Mouse (Mus musculus) heart, embryonic 15.5 days (tissue): ENCODE measurements around the gene Slc25a39. TPM values are rescaled to one million over a fixed set of nuclear protein-coding genes. Genes with fewer than 3 reads are reported as not detected.
A peak's percentile ranks its signal among the peaks of the same experiment; 100 is the strongest.
"Not testable (repeated sequence)": the region's sequence is repeated elsewhere in the genome, so short reads cannot be mapped to it uniquely, and the experiment has no call there.

Experiments
- ATAC-seq: fragments of 200-750 bp; cut with Nextera tagmentation; replicated peaks from 2 replicates; pipeline ENCODE4 v1.8.0; 2017; ENCODE audit warnings: low read depth, moderate TSS enrichment; ENCODE audit not compliant: insufficient number of reproducible peaks, insufficient read depth, low FRiP score
- H3K27ac ChIP-seq: fragments of 300-500 bp; sonication (generic); 2 replicates; pipeline ENCODE4 v1.5.1; 2015; ENCODE audit warnings: mild to moderate bottlenecking, inconsistent platforms
- H3K27me3 ChIP-seq: fragments of 300-500 bp; sonication (generic); 2 replicates; pipeline ENCODE4 v1.6.1; 2015; ENCODE audit warnings: inconsistent platforms
- H3K36me3 ChIP-seq: fragments of 300-500 bp; sonication (generic); 2 replicates; pipeline ENCODE4 v1.6.1; 2015; ENCODE audit warnings: mild to moderate bottlenecking, inconsistent platforms
- H3K4me1 ChIP-seq: fragments of 300-500 bp; sonication (generic); replicated peaks from 2 replicates; pipeline ENCODE4 v1.6.1; 2015; ENCODE audit warnings: inconsistent platforms
- H3K4me2 ChIP-seq: fragments of 300-500 bp; sonication (generic); 2 replicates; pipeline ENCODE4 v1.6.1; 2015; ENCODE audit warnings: inconsistent platforms, mild to moderate bottlenecking, moderate library complexity
- H3K4me3 ChIP-seq: fragments of 300-500 bp; sonication (generic); 2 replicates; pipeline ENCODE4 v1.5.1; 2015; ENCODE audit warnings: mild to moderate bottlenecking, inconsistent platforms
- H3K9ac ChIP-seq: fragments of 300-500 bp; sonication (generic); 2 replicates; pipeline ENCODE4 v1.6.1; 2015; ENCODE audit warnings: mild to moderate bottlenecking, inconsistent platforms
- H3K9me3 ChIP-seq: fragments of 300-500 bp; sonication (generic); replicated peaks from 2 replicates; pipeline ENCODE4 v1.6.1; 2016; ENCODE audit warnings: inconsistent platforms
- WGBS: fragments of 180-500 bp; shearing (Covaris S2); methylation state at CpG from one replicate; pipeline ENCODE4 v1.1.7; 2015; ENCODE audit warnings: mixed read lengths; 5-methylcytosine and 5-hydroxymethylcytosine counted together
- polyA plus RNA-seq: library from polyadenylated mRNA; unstranded; fragments of >200 nt; fragmentation: Nextera tagmentation; extraction: Ambion mirVana; gene quantifications from 2 replicates; pipeline ENCODE4 v1.2.1, GENCODE M21; 2015

Slc25a39 gene
- polyA plus RNA-seq, 1 experiment from 2014 or later: 293 TPM

- not testable (repeated sequence) for H3K27ac ChIP-seq
Measured at GRCm38 (mm10) chr11:102366103-102366502, 41.6 kb downstream of the Slc25a39 start, which contains the start of gene Slc4a1. Slc4a1 (minus strand) TSS chr11:102366203.

DNA sequence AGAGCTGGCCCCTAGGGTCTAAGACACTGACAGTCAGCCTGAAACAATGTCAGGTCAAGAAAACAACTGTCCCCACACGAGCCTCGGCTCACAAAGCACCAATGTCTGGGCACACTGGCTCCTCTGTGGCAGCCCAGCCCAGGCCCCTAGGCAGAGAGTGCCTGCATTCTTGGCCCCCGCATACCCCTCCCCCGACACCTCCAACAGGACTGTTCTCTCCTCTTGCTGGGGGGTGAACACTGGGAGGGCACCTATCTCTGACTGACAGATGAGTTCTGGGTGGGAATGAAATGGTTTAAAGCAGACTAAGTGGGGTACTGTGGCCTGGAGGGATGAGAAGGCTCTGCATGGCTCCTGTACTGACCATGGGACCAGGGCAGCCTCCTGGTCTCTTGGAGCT, 42.0 kb downstream of the Slc25a39 start:
- Histone ChIP-seq H3K27ac (no peak overlapping the region), H3K27me3 (peaks cover 16% of the 10 kb centered on the region), H3K9ac (no peak overlapping the region), H3K4me3 (no peak overlapping the region), H3K9me3 (no peaks in the 10 kb centered on the region), H3K4me1 (0 out of 2 replicates have a peak, but pooled peaks cover 4% of the 10 kb centered on the region), H3K36me3 (no peaks in the 10 kb centered on the region), H3K4me2 (no peak overlapping the region)
- whole genome bisulfite sequencing: 51% methylated on average over 4 of the region's 4 CpGs
- no peak for ATAC-seq

More at GRCm38 (mm10) chr11:102366103-102366502, 41.6 kb downstream of the Slc25a39 start, which contains the start of gene Slc4a1:
- not testable (repeated sequence) for H3K36me3 ChIP-seq, H3K4me3 ChIP-seq, H3K4me1 ChIP-seq, H3K9ac ChIP-seq, H3K9me3 ChIP-seq, ATAC-seq, H3K4me2 ChIP-seq
- H3K27me3 ChIP-seq: peaks cover 14% of the 10 kb centered on the region
- WGBS: 79% methylated on average over 8 of the region's 8 CpGs

GRCm38 (mm10) chr11:102364570-102365371, 43.0 kb downstream of the Slc25a39 start:
- H3K4me2 ChIP-seq: no peak overlapping the region
- no peak overlapping the region for H3K27ac ChIP-seq
- 0 out of 2 replicates have a peak, but pooled peaks cover 4% of the 10 kb centered on the region for H3K4me1 ChIP-seq
- ATAC-seq: peak; percentile 16; the same call in 1 of the 2 replicates
- peaks cover 25% of the 10 kb centered on the region for H3K27me3 ChIP-seq
- 66% methylated on average over 14 of the region's 14 CpGs for WGBS
- no peak overlapping the region for H3K4me3 ChIP-seq
- H3K9ac ChIP-seq: no peak overlapping the region
- no peaks in the 10 kb centered on the region for H3K9me3 ChIP-seq
- no peaks in the 10 kb centered on the region for H3K36me3 ChIP-seq

DNA sequence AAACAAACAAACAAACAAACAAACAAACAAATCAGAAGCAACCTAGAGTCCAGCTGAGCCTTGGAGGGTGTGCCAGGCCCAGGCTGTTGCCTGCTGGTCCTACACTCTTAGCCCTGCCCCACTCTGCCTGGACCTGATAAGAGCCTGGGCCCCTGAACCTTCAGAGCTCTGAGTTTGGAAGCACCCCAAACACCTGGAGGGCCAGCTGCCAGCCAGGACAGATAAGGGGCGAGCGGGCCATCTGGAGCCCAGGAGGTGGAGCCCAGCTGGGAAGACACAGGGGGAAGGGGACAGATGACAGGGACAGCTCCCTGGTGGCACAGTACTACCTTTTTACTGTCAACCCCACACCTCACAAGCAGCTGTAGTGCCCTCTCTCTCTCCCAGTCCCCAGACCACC, 44.1 kb downstream of the Slc25a39 start:
- Histone ChIP-seq H3K4me1 (0 out of 2 replicates have a peak, but pooled peaks cover 4% of the 10 kb centered on the region), H3K27ac (no peak overlapping the region), H3K27me3 (peaks cover 35% of the 10 kb centered on the region), H3K4me3 (no peak overlapping the region), H3K4me2 (no peak overlapping the region), H3K9ac (no peak overlapping the region), H3K9me3 (no peaks in the 10 kb centered on the region), H3K36me3 (no peaks in the 10 kb centered on the region)
- ATAC-seq: no peak
- WGBS: 24% methylated on average over 2 of the region's 2 CpGs

DNA sequence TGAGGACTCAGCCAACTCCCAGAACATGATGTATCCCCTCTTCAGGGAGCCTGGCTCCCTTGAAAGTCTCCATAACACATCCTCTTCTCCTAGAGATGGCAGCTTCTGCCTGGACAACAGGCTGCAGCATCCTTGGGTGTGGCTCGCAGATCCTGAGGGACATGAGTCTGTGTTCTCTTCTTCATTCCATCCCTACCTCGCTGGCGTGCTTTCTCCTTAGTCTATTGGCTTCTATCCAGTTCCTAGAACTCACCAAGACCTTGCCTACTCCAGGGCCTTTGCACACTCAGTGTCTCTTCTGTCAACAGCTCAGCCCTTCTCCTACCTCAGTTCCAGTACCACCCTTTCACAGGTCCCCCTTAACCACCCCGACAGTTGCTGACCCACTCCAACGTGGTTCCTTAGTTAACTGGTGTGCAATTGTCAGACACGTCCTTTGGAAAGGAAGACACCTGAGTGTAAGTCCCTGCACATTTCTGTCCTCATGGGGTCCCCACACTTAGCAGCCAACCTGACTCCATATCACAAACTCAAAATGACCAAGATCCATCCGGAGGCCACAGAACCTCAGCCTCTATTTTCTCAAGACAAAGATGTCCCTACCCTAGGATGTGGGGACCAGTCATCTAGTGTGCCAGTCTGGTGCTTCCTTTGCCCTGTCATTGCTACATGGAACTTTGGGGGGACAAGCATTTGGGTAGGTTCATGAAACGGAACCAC, 45.8 kb downstream of the Slc25a39 start:
- Histone ChIP-seq H3K27me3 (peaks cover 47% of the 10 kb centered on the region), H3K9me3 (no peaks in the 10 kb centered on the region), H3K36me3 (no peaks in the 10 kb centered on the region), H3K9ac (no peak overlapping the region), H3K27ac (no peak overlapping the region), H3K4me1 (0 out of 2 replicates have a peak, but pooled peaks cover 4% of the 10 kb centered on the region), H3K4me2 (no peak overlapping the region), H3K4me3 (no peak overlapping the region)
- WGBS: 83% methylated on average over 8 of the region's 8 CpGs
- no peak for ATAC-seq

GRCm38 (mm10) chr11:102358365-102358764, 49.4 kb downstream of the Slc25a39 start:
- no peaks in the 10 kb centered on the region for H3K9me3 ChIP-seq
- H3K4me2 ChIP-seq: no peak overlapping the region
- H3K4me3 ChIP-seq: no peak overlapping the region
- WGBS: 66% methylated on average over 10 of the region's 10 CpGs
- H3K4me1 ChIP-seq: no peaks in the 10 kb centered on the region
- no peak overlapping the region for H3K27ac ChIP-seq
- peaks cover 65% of the 10 kb centered on the region for H3K27me3 ChIP-seq
- no peak overlapping the region for H3K9ac ChIP-seq
- no peaks in the 10 kb centered on the region for H3K36me3 ChIP-seq
- no peak for ATAC-seq

DNA sequence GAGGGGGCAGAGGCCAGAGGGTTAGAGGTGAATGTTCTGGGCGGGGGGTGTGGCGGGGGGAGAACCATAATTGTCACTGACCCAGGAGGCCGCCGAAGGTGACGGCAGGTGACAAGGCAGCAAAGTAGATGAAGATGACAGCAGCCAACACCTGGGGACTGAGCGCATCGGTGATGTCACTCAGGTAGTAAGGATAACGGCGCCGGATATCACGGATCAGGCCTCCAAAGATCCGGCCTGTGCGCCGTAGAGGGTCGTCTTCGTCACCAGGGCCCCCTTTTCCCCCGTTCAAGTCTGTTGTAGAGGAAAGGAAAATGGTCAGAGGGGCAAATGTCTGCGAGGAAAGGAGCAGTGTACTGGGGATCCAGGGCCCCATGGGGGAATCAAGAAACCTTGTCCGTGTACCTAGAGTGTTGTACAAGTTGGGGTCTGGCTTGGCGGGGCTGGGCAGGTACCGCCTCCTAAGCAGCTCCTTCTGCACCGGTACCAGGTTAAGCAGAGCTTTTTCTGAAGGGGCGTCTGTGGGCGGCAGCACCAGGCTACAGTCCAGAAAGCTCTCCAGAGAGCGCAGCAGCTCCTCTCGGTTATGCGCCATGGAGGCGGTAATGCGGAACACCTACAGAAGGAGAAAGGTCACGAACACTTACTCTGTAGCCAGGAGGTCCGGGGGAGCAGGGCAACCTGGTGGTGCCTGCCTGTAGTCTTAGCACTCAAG, 51.0 kb downstream of the Slc25a39 start:
- Histone ChIP-seq H3K27me3 (peaks cover 73% of the 10 kb centered on the region), H3K36me3 (no peaks in the 10 kb centered on the region), H3K4me2 (no peak overlapping the region), H3K27ac (no peak overlapping the region), H3K4me1 (no peaks in the 10 kb centered on the region), H3K4me3 (no peak overlapping the region), H3K9ac (no peak overlapping the region), H3K9me3 (no peaks in the 10 kb centered on the region)
- 59% methylated on average over 31 of the region's 31 CpGs for WGBS
- no peak for ATAC-seq

GRCm38 (mm10) chr11:102356190-102356589, 51.6 kb downstream of the Slc25a39 start:
- no peak for ATAC-seq
- no peak overlapping the region for H3K4me3 ChIP-seq
- H3K27ac ChIP-seq: no peak overlapping the region
- no peaks in the 10 kb centered on the region for H3K4me1 ChIP-seq
- no peaks in the 10 kb centered on the region for H3K9me3 ChIP-seq
- 74% methylated on average over 12 of the region's 12 CpGs for WGBS
- no peaks in the 10 kb centered on the region for H3K36me3 ChIP-seq
- H3K27me3 ChIP-seq: peaks cover 75% of the 10 kb centered on the region
- no peak overlapping the region for H3K4me2 ChIP-seq
- no peak overlapping the region for H3K9ac ChIP-seq

GRCm38 (mm10) chr11:102355501-102355900, 52.2 kb downstream of the Slc25a39 start:
- WGBS: 69% methylated on average over 3 of the region's 3 CpGs

GRCm38 (mm10) chr11:102353021-102353431, 54.7 kb downstream of the Slc25a39 start:
- H3K4me1 ChIP-seq: no peaks in the 10 kb centered on the region
- no peak overlapping the region for H3K9ac ChIP-seq
- 39% methylated on average over 8 of the region's 8 CpGs for WGBS
- no peak for ATAC-seq
- no peak overlapping the region for H3K27ac ChIP-seq
- H3K4me3 ChIP-seq: no peak overlapping the region
- H3K36me3 ChIP-seq: no peaks in the 10 kb centered on the region
- H3K9me3 ChIP-seq: no peaks in the 10 kb centered on the region
- H3K27me3 ChIP-seq: peaks cover 53% of the 10 kb centered on the region
- no peak overlapping the region for H3K4me2 ChIP-seq

More at GRCm38 (mm10) chr11:102355501-102355900, 52.2 kb downstream of the Slc25a39 start:
- H3K36me3 ChIP-seq: no peaks in the 10 kb centered on the region
- no peak overlapping the region for H3K27ac ChIP-seq
- no peaks in the 10 kb centered on the region for H3K9me3 ChIP-seq
- H3K4me2 ChIP-seq: no peak overlapping the region
- no peak for ATAC-seq
- H3K27me3 ChIP-seq: peaks cover 75% of the 10 kb centered on the region
- no peak overlapping the region for H3K9ac ChIP-seq
- H3K4me1 ChIP-seq: no peaks in the 10 kb centered on the region
- no peak overlapping the region for H3K4me3 ChIP-seq
